Mouse (Mus musculus) limb, embryonic 14.5 days (tissue): ENCODE measurements around the gene Olfr485. TPM values are rescaled to one million over a fixed set of nuclear protein-coding genes. Genes with fewer than 3 reads are reported as not detected.
"Not testable (repeated sequence)": the region's sequence is repeated elsewhere in the genome, so short reads cannot be mapped to it uniquely, and the experiment has no call there.

Source experiments
- ATAC-seq: fragments of 200-750 bp; cut with Nextera tagmentation; 2 replicates; pipeline ENCODE4 v1.8.0; 2017; ENCODE audit warnings: low read depth, moderate number of reproducible peaks, moderate TSS enrichment; ENCODE audit not compliant: low FRiP score
- DNase-seq: peaks from one replicate; pipeline ENCODE4 v3.0.0-alpha.2; 2015; ENCODE audit warnings: low spot score
- H3K27ac ChIP-seq: fragments of 300-500 bp; sonication (generic); replicated peaks from 2 replicates; pipeline ENCODE4 v1.5.1; 2014; ENCODE audit warnings: low read depth, mild to moderate bottlenecking, low read length, moderate library complexity, mixed read lengths
- H3K27me3 ChIP-seq: fragments of 300-500 bp; sonication (generic); 2 replicates; pipeline ENCODE4 v1.6.1; 2014; ENCODE audit warnings: low read length, mixed read lengths; ENCODE audit not compliant: control insufficient read depth, insufficient read depth
- H3K36me3 ChIP-seq: fragments of 300-500 bp; sonication (generic); 2 replicates; pipeline ENCODE4 v1.6.1; 2014; ENCODE audit warnings: mild to moderate bottlenecking, low read length, moderate library complexity, mixed read lengths; ENCODE audit not compliant: control insufficient read depth, insufficient read depth
- H3K4me1 ChIP-seq: fragments of 300-500 bp; sonication (generic); 2 replicates; pipeline ENCODE4 v1.6.1; 2014; ENCODE audit warnings: antibody characterized with exemption, low read length, mixed read lengths; ENCODE audit not compliant: control insufficient read depth, insufficient read depth
- H3K4me2 ChIP-seq: fragments of 300-500 bp; sonication (generic); replicated peaks from 2 replicates; pipeline ENCODE4 v1.6.1; 2014; ENCODE audit warnings: low read depth, mild to moderate bottlenecking, low read length, moderate library complexity; ENCODE audit not compliant: severe bottlenecking
- H3K4me3 ChIP-seq: fragments of 300-500 bp; sonication (generic); replicated peaks from 2 replicates; pipeline ENCODE4 v1.5.1; 2014; ENCODE audit warnings: low read length
- H3K9ac ChIP-seq: fragments of 300-500 bp; sonication (generic); 2 replicates; pipeline ENCODE4 v1.6.1; 2014; ENCODE audit warnings: mild to moderate bottlenecking, low read depth, low read length, moderate library complexity; ENCODE audit not compliant: severe bottlenecking
- H3K9me3 ChIP-seq: fragments of 300-500 bp; sonication (generic); 2 replicates; pipeline ENCODE4 v1.6.1; 2016; ENCODE audit warnings: low read length; ENCODE audit not compliant: control insufficient read depth
- POLR2A ChIP-seq: fragments of 200-500 bp; IDR thresholded peaks from 2 replicates; pipeline ENCODE4 v1.8.0; 2012; ENCODE audit warnings: inconsistent platforms, mild to moderate bottlenecking, moderate library complexity, borderline replicate concordance; ENCODE audit not compliant: insufficient read depth, insufficient read length; ENCODE audit errors: extremely low read depth
- WGBS: fragments of 180-500 bp; shearing (Covaris S2); extraction: QIAGEN DNeasy Blood & Tissue Kit; methylation state at CpG from one replicate; pipeline ENCODE4 v1.1.7; 2014; 5-methylcytosine and 5-hydroxymethylcytosine counted together
- polyA plus RNA-seq, 2 experiments: library from polyadenylated mRNA; depleted of rRNA in 1 of 2; stranded (reverse) in 1 of 2; unstranded in 1 of 2; fragments of >200 nt; fragmentation: Nextera tagmentation in 1 of 2; extraction: Ambion mirVana in 1 of 2; gene quantifications; 2 replicates each; pipeline versions ENCODE4 v1.2.1 to v1.2.3; 2012 to 2014

The Olfr485 gene
- polyA plus RNA-seq (2012; rRNA removed): not detected in 2 replicates
- polyA plus RNA-seq (2014; fragmentation: Nextera tagmentation; extraction: Ambion mirVana): not detected in 2 replicates

- no peak for TF ChIP-seq POLR2A
- Histone ChIP-seq H3K9me3 (no peaks in the 10 kb centered on the region), H3K9ac (no peak within 1 kb of the TSS), H3K36me3 (no peaks in the 10 kb centered on the region), H3K27ac (no peak within 1 kb of the TSS), H3K4me2 (no peak within 1 kb of the TSS), H3K4me3 (no peak within 1 kb of the TSS), H3K4me1 (no peaks in the 10 kb centered on the region), H3K27me3 (no peaks in the 10 kb centered on the region)
- ATAC-seq (no peak), DNase-seq (no peak)
Observed at GRCm38 (mm10) chr7:108159771-108160170, at the start of gene Olfr485. Gene Olfr485, minus strand, starts transcription at chr7:108159871.

DNA sequence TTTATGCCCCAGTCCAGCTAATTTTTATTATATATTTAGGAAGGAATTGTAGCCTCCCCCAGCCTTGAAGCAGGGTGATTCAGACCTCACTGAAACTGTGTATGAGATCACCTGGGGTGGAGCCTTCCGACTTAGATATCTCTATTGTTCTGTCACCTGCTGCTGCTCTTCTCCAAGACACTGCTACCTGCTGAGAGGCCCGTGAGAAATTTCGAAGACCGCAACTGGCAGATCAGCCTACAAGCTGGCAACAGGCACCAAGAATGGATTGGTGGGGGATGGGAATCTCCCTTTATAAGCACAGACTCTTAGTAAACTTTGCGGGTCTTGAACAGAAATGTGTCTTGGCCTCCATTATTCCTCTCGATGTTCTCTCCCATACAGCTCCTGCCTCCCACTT, 37.3 kb upstream of the Olfr485 start:
- Histone ChIP-seq H3K27ac (no peak overlapping the region), H3K36me3 (no peaks in the 10 kb centered on the region), H3K27me3 (no peaks in the 10 kb centered on the region), H3K4me2 (no peak overlapping the region), H3K4me1 (no peaks in the 10 kb centered on the region), H3K9me3 (no peaks in the 10 kb centered on the region), H3K4me3 (no peak overlapping the region), H3K9ac (no peak overlapping the region)
- no peak for ATAC-seq
- WGBS: 66% methylated on average over 6 of the region's 6 CpGs
- TF ChIP-seq POLR2A: no peak
- DNase-seq: no peak

DNA sequence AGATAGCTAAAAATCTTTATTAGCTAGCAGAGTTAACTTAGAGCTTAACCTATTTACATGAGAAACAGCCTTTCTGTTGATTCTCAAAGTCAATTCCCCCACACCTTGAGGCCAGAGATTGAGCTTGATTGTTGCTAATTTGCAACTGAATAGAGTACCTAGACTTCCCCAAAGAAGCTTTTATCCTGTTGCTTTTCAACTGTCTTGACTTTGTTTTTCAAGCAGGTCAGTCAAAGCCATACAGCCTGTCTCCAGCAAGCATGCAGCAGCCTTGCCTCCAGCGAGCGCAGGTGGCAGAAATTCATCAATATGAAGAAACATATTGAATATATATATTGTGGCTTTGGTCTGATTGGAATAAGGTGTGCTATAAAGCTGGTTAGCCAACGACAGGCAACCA, 36.7 kb upstream of the Olfr485 start:
- not testable (repeated sequence) for H3K4me2 ChIP-seq, H3K36me3 ChIP-seq, ATAC-seq, H3K27me3 ChIP-seq, H3K4me1 ChIP-seq, DNase-seq, H3K9ac ChIP-seq, H3K9me3 ChIP-seq, H3K4me3 ChIP-seq, H3K27ac ChIP-seq
- 53% methylated on average over 3 of the region's 3 CpGs for WGBS

- not testable (repeated sequence) for H3K4me1 ChIP-seq, H3K27ac ChIP-seq, H3K4me3 ChIP-seq, H3K9me3 ChIP-seq, DNase-seq, H3K36me3 ChIP-seq, H3K27me3 ChIP-seq, H3K9ac ChIP-seq, H3K4me2 ChIP-seq, ATAC-seq
- WGBS: 69% methylated on average over 1 of the region's 1 CpGs
Observed at GRCm38 (mm10) chr7:108192714-108193113, 33.0 kb upstream of the Olfr485 start.

- 61% methylated on average over 2 of the region's 2 CpGs for WGBS
- ATAC-seq: not testable (repeated sequence)
Observed at GRCm38 (mm10) chr7:108191196-108191595, 31.5 kb upstream of the Olfr485 start.

GRCm38 (mm10) chr7:108185237-108185636, 25.6 kb upstream of the Olfr485 start:
- 90% methylated on average over 2 of the region's 2 CpGs for WGBS

More at GRCm38 (mm10) chr7:108191196-108191595, 31.5 kb upstream of the Olfr485 start:
- not testable (repeated sequence) for H3K36me3 ChIP-seq, H3K27ac ChIP-seq, H3K4me3 ChIP-seq, H3K9me3 ChIP-seq, H3K9ac ChIP-seq, DNase-seq, H3K27me3 ChIP-seq, H3K4me1 ChIP-seq, H3K4me2 ChIP-seq

GRCm38 (mm10) chr7:108184401-108184800, 24.7 kb upstream of the Olfr485 start:
- not testable (repeated sequence) for ATAC-seq, DNase-seq

More at GRCm38 (mm10) chr7:108185237-108185636, 25.6 kb upstream of the Olfr485 start:
- H3K36me3 ChIP-seq, H3K27me3 ChIP-seq, H3K9ac ChIP-seq, H3K4me2 ChIP-seq, DNase-seq, H3K4me1 ChIP-seq, ATAC-seq, H3K9me3 ChIP-seq, H3K4me3 ChIP-seq, H3K27ac ChIP-seq: not testable (repeated sequence)

GRCm38 (mm10) chr7:108172642-108173041, 13.0 kb upstream of the Olfr485 start, which contains the start of gene Olfr486:
Gene Olfr486, minus strand, starts transcription at chr7:108172742.
- H3K4me3 ChIP-seq, H3K27me3 ChIP-seq, H3K4me2 ChIP-seq, H3K9ac ChIP-seq, H3K36me3 ChIP-seq, H3K4me1 ChIP-seq, DNase-seq, H3K27ac ChIP-seq, H3K9me3 ChIP-seq, ATAC-seq: not testable (repeated sequence)
- 88% methylated on average over 1 of the region's 1 CpGs for WGBS

More at GRCm38 (mm10) chr7:108184401-108184800, 24.7 kb upstream of the Olfr485 start:
- 79% methylated on average over 3 of the region's 3 CpGs for WGBS
- not testable (repeated sequence) for H3K4me1 ChIP-seq, H3K36me3 ChIP-seq, H3K9me3 ChIP-seq, H3K4me2 ChIP-seq, H3K9ac ChIP-seq, H3K4me3 ChIP-seq, H3K27me3 ChIP-seq, H3K27ac ChIP-seq
